Mouse (Mus musculus): Measurements from ENCODE around the gene Fam57a.

DNA sequence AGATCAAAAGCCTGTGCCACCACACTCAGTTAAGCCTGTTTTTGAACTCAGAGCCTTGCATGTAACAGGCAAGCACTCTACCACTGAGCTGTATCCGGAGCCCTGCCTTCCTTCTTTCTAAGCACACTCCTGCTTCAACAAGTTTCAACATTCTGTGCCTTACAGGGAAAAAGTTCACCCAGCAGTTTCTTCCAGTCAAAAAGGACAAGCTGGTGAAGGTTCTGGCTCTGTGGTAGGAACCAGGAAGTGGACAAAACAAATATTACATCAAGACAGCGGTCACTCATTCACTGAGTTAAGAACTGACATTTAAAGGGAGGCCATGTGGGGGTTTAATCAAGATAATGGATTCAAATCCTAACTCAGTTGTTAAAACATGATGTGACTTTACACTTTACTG, 35.5 kb downstream of the Fam57a start:
- no peak for TF ChIP-seq CTCF (IDR thresholded peaks at IDR 0.05; ENCODE audit: borderline replicate concordance, insufficient read depth, low read length)
- no peak for TF ChIP-seq POLR2A (IDR thresholded peaks at IDR 0.05; ENCODE audit: low read depth, low read length)
